Mouse (Mus musculus): ENCODE measurements around the gene Clip2. TPM values are rescaled to one million over a fixed set of nuclear protein-coding genes. Genes with fewer than 3 reads are reported as not detected.
A peak's percentile ranks its signal among the peaks of the same experiment; 100 is the strongest.

The Clip2 gene
- polyA plus RNA-seq, 1 experiment: 5.6 TPM

DNA sequence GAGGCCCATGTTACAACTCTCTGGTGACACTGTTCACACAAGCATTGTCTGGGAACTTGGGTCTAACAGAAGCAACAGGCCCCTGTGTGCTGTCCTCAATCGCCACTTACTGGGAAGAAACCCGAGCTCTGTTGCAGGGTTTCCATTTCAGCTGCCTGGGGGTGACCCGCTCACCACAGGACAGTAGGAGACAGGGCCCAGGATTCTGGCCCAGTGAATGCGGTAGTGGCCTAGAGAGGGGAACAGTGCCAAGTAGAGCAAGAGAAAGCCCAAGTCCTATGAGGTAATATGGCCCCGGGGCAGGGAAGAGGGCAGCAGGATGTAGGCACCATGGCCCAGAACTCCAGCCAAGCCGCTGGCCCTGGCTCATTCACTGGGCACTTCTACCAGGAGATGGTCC lies 11.4 kb downstream of the Clip2 start:
- H3K9me3 ChIP-seq (replicated peaks; ENCODE audit: control insufficient read depth, insufficient read depth, low read length, poor library complexity, severe bottlenecking): no peaks in the 10 kb centered on the region
- peaks cover 2% of the 10 kb centered on the region for H3K4me1 ChIP-seq (ENCODE audit: control insufficient read depth, insufficient read depth, low read length)
- no peak overlapping the region for H3K9ac ChIP-seq (ENCODE audit: low read depth, poor library complexity, severe bottlenecking)
- no peak overlapping the region for H3K4me3 ChIP-seq (ENCODE audit: low read depth, low read length)
- H3K27me3 ChIP-seq (ENCODE audit: control insufficient read depth, insufficient read depth, low read length, poor library complexity, severe bottlenecking): no peaks in the 10 kb centered on the region
- TF ChIP-seq EP300 (IDR thresholded peaks at IDR 0.05; ENCODE audit: insufficient read depth, low read depth, low read length): no peak
- TF ChIP-seq POLR2A (IDR thresholded peaks at IDR 0.05; ENCODE audit: insufficient read depth, low read length): no peak
- no peak for TF ChIP-seq CTCF (IDR thresholded peaks at IDR 0.05; ENCODE audit: low read depth, low read length)
- H3K27ac ChIP-seq (ENCODE audit: insufficient read depth, low read length): no peak overlapping the region
- H3K36me3 ChIP-seq (ENCODE audit: control insufficient read depth, insufficient read depth, low read length, poor library complexity, severe bottlenecking): no peaks in the 10 kb centered on the region

GRCm38 (mm10) chr5:134539891-134540290 lies 12.3 kb downstream of the Clip2 start:
- H3K9ac ChIP-seq (ENCODE audit: low read depth, poor library complexity, severe bottlenecking): no peak overlapping the region

DNA sequence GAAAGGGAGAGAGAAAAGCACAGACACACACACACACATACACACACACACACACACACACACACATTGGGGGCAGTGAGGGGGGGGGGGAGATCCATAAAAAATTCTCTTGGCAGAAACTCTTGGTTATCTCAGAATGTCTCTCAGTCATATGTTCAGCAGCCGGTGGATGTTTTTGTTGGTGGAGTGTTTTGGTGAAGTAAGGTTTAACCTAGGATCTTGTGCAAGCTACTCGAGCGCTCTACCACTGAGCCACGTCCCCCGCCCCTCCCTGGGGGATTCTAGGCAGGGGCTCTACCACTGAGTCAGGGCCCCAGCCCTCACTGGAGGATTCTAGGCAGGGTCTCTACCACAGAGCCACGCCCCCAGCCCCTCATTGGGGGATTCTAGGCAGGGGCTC lies 16.2 kb downstream of the Clip2 start:
- Histone ChIP-seq H3K27ac (ENCODE audit: insufficient read depth, low read length) (no peak overlapping the region), H3K9me3 (replicated peaks; ENCODE audit: control insufficient read depth, insufficient read depth, low read length, poor library complexity, severe bottlenecking) (no peaks in the 10 kb centered on the region), H3K9ac (ENCODE audit: low read depth, poor library complexity, severe bottlenecking) (no peak overlapping the region), H3K36me3 (ENCODE audit: control insufficient read depth, insufficient read depth, low read length, poor library complexity, severe bottlenecking) (no peaks in the 10 kb centered on the region), H3K27me3 (ENCODE audit: control insufficient read depth, insufficient read depth, low read length, poor library complexity, severe bottlenecking) (no peaks in the 10 kb centered on the region), H3K4me1 (ENCODE audit: control insufficient read depth, insufficient read depth, low read length) (peaks cover 2% of the 10 kb centered on the region), H3K4me3 (ENCODE audit: low read depth, low read length) (no peak overlapping the region)
- TF ChIP-seq CTCF (IDR thresholded peaks at IDR 0.05; ENCODE audit: low read depth, low read length) (no peak), EP300 (IDR thresholded peaks at IDR 0.05; ENCODE audit: insufficient read depth, low read depth, low read length) (no peak), POLR2A (IDR thresholded peaks at IDR 0.05; ENCODE audit: insufficient read depth, low read length) (no peak)

More at GRCm38 (mm10) chr5:134539891-134540290, 12.3 kb downstream of the Clip2 start:
- Histone ChIP-seq H3K27me3 (ENCODE audit: control insufficient read depth, insufficient read depth, low read length, poor library complexity, severe bottlenecking) (no peaks in the 10 kb centered on the region), H3K36me3 (ENCODE audit: control insufficient read depth, insufficient read depth, low read length, poor library complexity, severe bottlenecking) (no peaks in the 10 kb centered on the region), H3K9me3 (replicated peaks; ENCODE audit: control insufficient read depth, insufficient read depth, low read length, poor library complexity, severe bottlenecking) (no peaks in the 10 kb centered on the region), H3K27ac (ENCODE audit: insufficient read depth, low read length) (peak overlapping the region; percentile 68), H3K4me3 (ENCODE audit: low read depth, low read length) (no peak overlapping the region), H3K4me1 (ENCODE audit: control insufficient read depth, insufficient read depth, low read length) (peaks cover 2% of the 10 kb centered on the region)
- TF ChIP-seq POLR2A (IDR thresholded peaks at IDR 0.05; ENCODE audit: insufficient read depth, low read length) (peak; percentile 26), CTCF (IDR thresholded peaks at IDR 0.05; ENCODE audit: low read depth, low read length) (no peak), EP300 (IDR thresholded peaks at IDR 0.05; ENCODE audit: insufficient read depth, low read depth, low read length) (0 out of 2 replicates have a peak, but pooled peaks have one; percentile 59)

- Histone ChIP-seq H3K9me3 (replicated peaks; ENCODE audit: control insufficient read depth, insufficient read depth, low read length, poor library complexity, severe bottlenecking) (no peaks in the 10 kb centered on the region), H3K4me1 (ENCODE audit: control insufficient read depth, insufficient read depth, low read length) (no peaks in the 10 kb centered on the region), H3K27me3 (ENCODE audit: control insufficient read depth, insufficient read depth, low read length, poor library complexity, severe bottlenecking) (no peaks in the 10 kb centered on the region), H3K36me3 (ENCODE audit: control insufficient read depth, insufficient read depth, low read length, poor library complexity, severe bottlenecking) (no peaks in the 10 kb centered on the region), H3K9ac (ENCODE audit: low read depth, poor library complexity, severe bottlenecking) (no peak overlapping the region), H3K27ac (ENCODE audit: insufficient read depth, low read length) (no peak overlapping the region), H3K4me3 (ENCODE audit: low read depth, low read length) (no peak overlapping the region)
- TF ChIP-seq EP300 (IDR thresholded peaks at IDR 0.05; ENCODE audit: insufficient read depth, low read depth, low read length) (no peak), CTCF (IDR thresholded peaks at IDR 0.05; ENCODE audit: low read depth, low read length) (no peak), POLR2A (IDR thresholded peaks at IDR 0.05; ENCODE audit: insufficient read depth, low read length) (no peak)
These were observed 19.8 kb downstream of the Clip2 start for GRCm38 (mm10) chr5:134532417-134532816.

DNA sequence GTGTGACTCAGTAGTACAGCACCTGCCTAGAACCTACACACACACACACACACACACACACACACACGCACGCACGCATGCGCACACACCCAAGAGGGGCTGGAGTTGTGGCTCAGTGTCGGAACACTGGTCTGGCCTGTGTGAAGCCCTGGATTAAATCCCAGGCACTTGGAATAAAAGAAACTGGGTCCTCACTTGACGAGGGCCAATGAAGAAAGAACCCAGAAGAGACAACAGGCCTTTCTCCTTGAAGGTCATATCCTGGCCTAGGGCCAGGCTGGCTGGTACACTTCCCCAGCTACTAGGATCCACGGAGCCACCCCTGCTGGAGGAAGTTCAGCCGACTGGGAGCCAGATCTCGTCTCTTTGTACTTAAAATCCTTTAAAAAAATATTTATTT lies 20.6 kb downstream of the Clip2 start:
- no peak overlapping the region for H3K4me3 ChIP-seq (ENCODE audit: low read depth, low read length)
- no peak overlapping the region for H3K27ac ChIP-seq (ENCODE audit: insufficient read depth, low read length)
- no peaks in the 10 kb centered on the region for H3K4me1 ChIP-seq (ENCODE audit: control insufficient read depth, insufficient read depth, low read length)
- no peaks in the 10 kb centered on the region for H3K27me3 ChIP-seq (ENCODE audit: control insufficient read depth, insufficient read depth, low read length, poor library complexity, severe bottlenecking)
- H3K9ac ChIP-seq (ENCODE audit: low read depth, poor library complexity, severe bottlenecking): no peak overlapping the region
- no peaks in the 10 kb centered on the region for H3K9me3 ChIP-seq (replicated peaks; ENCODE audit: control insufficient read depth, insufficient read depth, low read length, poor library complexity, severe bottlenecking)
- no peak for TF ChIP-seq POLR2A (IDR thresholded peaks at IDR 0.05; ENCODE audit: insufficient read depth, low read length)
- TF ChIP-seq CTCF (IDR thresholded peaks at IDR 0.05; ENCODE audit: low read depth, low read length): no peak
- no peak for TF ChIP-seq EP300 (IDR thresholded peaks at IDR 0.05; ENCODE audit: insufficient read depth, low read depth, low read length)
- H3K36me3 ChIP-seq (ENCODE audit: control insufficient read depth, insufficient read depth, low read length, poor library complexity, severe bottlenecking): no peaks in the 10 kb centered on the region

- Histone ChIP-seq H3K27me3 (ENCODE audit: control insufficient read depth, insufficient read depth, low read length, poor library complexity, severe bottlenecking) (no peaks in the 10 kb centered on the region), H3K4me3 (ENCODE audit: low read depth, low read length) (no peak overlapping the region), H3K9ac (ENCODE audit: low read depth, poor library complexity, severe bottlenecking) (no peak overlapping the region), H3K27ac (ENCODE audit: insufficient read depth, low read length) (no peak overlapping the region), H3K9me3 (replicated peaks; ENCODE audit: control insufficient read depth, insufficient read depth, low read length, poor library complexity, severe bottlenecking) (no peaks in the 10 kb centered on the region), H3K4me1 (ENCODE audit: control insufficient read depth, insufficient read depth, low read length) (no peaks in the 10 kb centered on the region), H3K36me3 (ENCODE audit: control insufficient read depth, insufficient read depth, low read length, poor library complexity, severe bottlenecking) (no peaks in the 10 kb centered on the region)
- TF ChIP-seq EP300 (IDR thresholded peaks at IDR 0.05; ENCODE audit: insufficient read depth, low read depth, low read length) (no peak), POLR2A (IDR thresholded peaks at IDR 0.05; ENCODE audit: insufficient read depth, low read length) (no peak), CTCF (IDR thresholded peaks at IDR 0.05; ENCODE audit: low read depth, low read length) (no peak)
These were observed 21.4 kb downstream of the Clip2 start for GRCm38 (mm10) chr5:134530830-134531229.

Data from ES-Bruce4 (cell line).